Mouse (Mus musculus): ENCODE results near the gene Pnp.
"Not testable (repeated sequence)": the region's sequence is repeated elsewhere in the genome, so short reads cannot be mapped to it uniquely, and the experiment has no call there.

DNA sequence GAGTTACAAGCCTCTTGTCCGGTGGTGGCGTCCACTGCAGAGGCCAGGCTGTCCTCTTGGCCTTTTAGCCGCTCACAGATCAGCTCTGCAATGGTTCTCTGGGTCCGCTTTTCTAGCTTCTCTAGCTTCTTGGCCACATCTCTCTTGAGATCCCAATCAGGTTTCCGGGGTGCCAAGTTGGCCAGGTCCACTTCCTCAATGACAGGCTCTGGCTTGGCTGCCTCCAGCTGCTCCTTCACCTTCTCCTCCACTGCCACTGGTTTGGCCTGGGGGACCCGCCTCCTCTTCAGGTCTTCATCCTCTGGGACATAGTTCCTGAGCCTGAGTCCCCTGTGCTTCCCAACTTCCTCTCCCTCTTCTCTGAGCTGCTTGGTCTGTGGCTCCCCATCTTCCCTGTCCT lies 47.6 kb downstream of the Pnp start:
- TF ChIP-seq CTCF (IDR thresholded peaks at IDR 0.05); POLR2A (IDR thresholded peaks at IDR 0.05; ENCODE audit: insufficient read depth, low read depth, low read length); EP300 (IDR thresholded peaks at IDR 0.05; ENCODE audit: insufficient read depth, low read depth, low read length): not testable (repeated sequence)

All from heart, adult 2 months (tissue).